Mouse (Mus musculus) heart, adult 2 months (tissue): ENCODE measurements around the gene Reln. TPM values are rescaled to one million over a fixed set of nuclear protein-coding genes. Genes with fewer than 3 reads are reported as not detected.

Experiments used
- DNase-seq, 2 experiments: peaks; one replicate each; pipeline ENCODE4 v3.0.0; 2021
- H3K27ac ChIP-seq: fragments of 200-600 bp; 2 replicates; pipeline ENCODE4 v1.8.1; 2022
- H3K27me3 ChIP-seq: fragments of 200-500 bp; 2 replicates; pipeline ENCODE4 v1.6.1; 2012; ENCODE audit warnings: mild to moderate bottlenecking, low read length, inconsistent platforms, mixed read lengths; ENCODE audit not compliant: control insufficient read depth, insufficient read depth
- H3K36me3 ChIP-seq: fragments of 200-500 bp; 2 replicates; pipeline ENCODE4 v1.6.1; 2012; ENCODE audit warnings: low read length, inconsistent platforms; ENCODE audit not compliant: control insufficient read depth, insufficient read depth
- H3K4me1 ChIP-seq: fragments of 200-500 bp; 2 replicates; pipeline ENCODE4 v1.6.1; 2011; ENCODE audit warnings: low read length; ENCODE audit not compliant: control insufficient read depth, insufficient read depth
- H3K4me3 ChIP-seq: fragments of 200-600 bp; 2 replicates; pipeline ENCODE4 v1.8.1; 2022
- H3K79me2 ChIP-seq: fragments of 200-500 bp; replicated peaks from 2 replicates; pipeline ENCODE4 v1.6.1; 2012; ENCODE audit warnings: mild to moderate bottlenecking, inconsistent platforms, low read length, moderate library complexity, mixed read lengths; ENCODE audit not compliant: control insufficient read depth, insufficient read depth
- H3K9ac ChIP-seq: fragments of 200-500 bp; 2 replicates; pipeline ENCODE4 v1.6.1; 2012; ENCODE audit warnings: low read depth, mild to moderate bottlenecking, control low read depth, inconsistent platforms, low read length, mixed read lengths
- CTCF ChIP-seq: fragments of 200-600 bp; IDR thresholded peaks from 2 replicates; pipeline ENCODE4 v1.8.1; 2022; ENCODE audit warnings: antibody characterized with exemption, mild to moderate bottlenecking, moderate library complexity
- EP300 ChIP-seq: fragments of 200-500 bp; IDR thresholded peaks from 2 replicates; pipeline ENCODE4 v1.6.1; 2011; ENCODE audit warnings: low read depth, low read length, control low read depth; ENCODE audit not compliant: insufficient read depth
- POLR2A ChIP-seq: fragments of 200-500 bp; IDR thresholded peaks from 2 replicates; pipeline ENCODE4 v1.6.1; 2011; ENCODE audit warnings: mild to moderate bottlenecking, low read depth, low read length, control low read depth; ENCODE audit not compliant: insufficient read depth
- WGBS: fragments of 180-500 bp; shearing (Covaris S2); methylation state at CpG from one replicate; pipeline ENCODE4 v1.1.7; 2018; 5-methylcytosine and 5-hydroxymethylcytosine counted together
- intact Hi-C: fragments of 180-260 bp; cut with DNase I; formaldehyde crosslinking; loops from one replicate; pipeline ENCODE4 v1.15.1; 2025
- polyA plus RNA-seq: library from polyadenylated mRNA; depleted of rRNA; stranded (reverse); fragments of >200 nt; gene quantifications from 2 replicates; pipeline ENCODE4 v1.2.3, GENCODE M21; 2012
- total RNA-seq, 2 experiments: library from RNA; stranded (reverse); gene quantifications; 2 replicates each; pipeline ENCODE4 v1.2.3; 2021

Reln gene
- total and polyA plus RNA-seq, 3 experiments, result 2.6 to 4.0 (median 2.6) TPM

GRCm38 (mm10) chr5:22141821-22142220 is 202.7 kb downstream of the Reln start:
- no peak for TF ChIP-seq POLR2A
- no peak for TF ChIP-seq CTCF
- TF ChIP-seq EP300, result no peak
- H3K27ac ChIP-seq, result no peak overlapping the region
- H3K27me3 ChIP-seq, result no peaks in the 10 kb centered on the region
- no peaks in the 10 kb centered on the region for H3K36me3 ChIP-seq
- WGBS, result 59% methylated on average over 4 of the region's 4 CpGs
- H3K9ac ChIP-seq, result no peak overlapping the region
- H3K79me2 ChIP-seq, result no peaks in the 10 kb centered on the region
- H3K4me1 ChIP-seq, result no peaks in the 10 kb centered on the region
- H3K4me3 ChIP-seq, result no peak overlapping the region
- no peak for DNase-seq
- intact Hi-C loops, result no loop called here

- Histone ChIP-seq H3K27me3 (no peaks in the 10 kb centered on the region), H3K79me2 (no peaks in the 10 kb centered on the region), H3K4me1 (no peaks in the 10 kb centered on the region), H3K36me3 (no peaks in the 10 kb centered on the region), H3K9ac (no peak overlapping the region), H3K27ac (no peak overlapping the region), H3K4me3 (no peak overlapping the region)
- TF ChIP-seq EP300 (no peak), POLR2A (no peak), CTCF (no peak)
- DNase-seq, result no peak
- intact Hi-C loops, result no loop called here
- WGBS, result 68% methylated on average over 2 of the region's 2 CpGs
Observed at GRCm38 (mm10) chr5:22139015-22139414, 205.5 kb downstream of the Reln start.

GRCm38 (mm10) chr5:22134402-22134801 is 210.1 kb downstream of the Reln start:
- H3K9ac ChIP-seq, result no peak overlapping the region
- WGBS, result 68% methylated on average over 9 of the region's 9 CpGs

GRCm38 (mm10) chr5:22131730-22132522 is 212.6 kb downstream of the Reln start:
- Histone ChIP-seq H3K27me3 (no peaks in the 10 kb centered on the region), H3K4me1 (no peaks in the 10 kb centered on the region), H3K9ac (no peak overlapping the region), H3K27ac (no peak overlapping the region), H3K36me3 (no peaks in the 10 kb centered on the region), H3K79me2 (no peaks in the 10 kb centered on the region), H3K4me3 (no peak overlapping the region)
- DNase-seq, result no peak
- intact Hi-C loops, result no loop called here
- 63% methylated on average over 5 of the region's 5 CpGs for WGBS
- no peak for TF ChIP-seq EP300
- no peak for TF ChIP-seq POLR2A
- TF ChIP-seq CTCF, result no peak

More at GRCm38 (mm10) chr5:22134402-22134801, 210.1 kb downstream of the Reln start:
- Histone ChIP-seq H3K4me1 (no peaks in the 10 kb centered on the region), H3K27me3 (no peaks in the 10 kb centered on the region), H3K36me3 (no peaks in the 10 kb centered on the region), H3K4me3 (no peak overlapping the region), H3K79me2 (no peaks in the 10 kb centered on the region), H3K27ac (no peak overlapping the region)
- TF ChIP-seq EP300, result no peak
- no peak for TF ChIP-seq CTCF
- no peak for TF ChIP-seq POLR2A
- DNase-seq, result no peak
- intact Hi-C loops, result no loop called here

- no peak for DNase-seq
- Histone ChIP-seq H3K27me3 (no peaks in the 10 kb centered on the region), H3K9ac (no peak overlapping the region), H3K4me3 (no peak overlapping the region), H3K79me2 (no peaks in the 10 kb centered on the region), H3K36me3 (no peaks in the 10 kb centered on the region), H3K27ac (no peak overlapping the region), H3K4me1 (no peaks in the 10 kb centered on the region)
- TF ChIP-seq POLR2A (no peak), EP300 (no peak), CTCF (no peak)
- intact Hi-C loops, result no loop called here
Observed at GRCm38 (mm10) chr5:22127583-22127982, 216.9 kb downstream of the Reln start.

- intact Hi-C loops, result no loop called here
- Histone ChIP-seq H3K27ac (no peak overlapping the region), H3K79me2 (no peaks in the 10 kb centered on the region), H3K9ac (no peak overlapping the region), H3K36me3 (no peaks in the 10 kb centered on the region), H3K27me3 (no peaks in the 10 kb centered on the region), H3K4me1 (no peaks in the 10 kb centered on the region; the same call in 1 of the 2 replicates), H3K4me3 (no peak overlapping the region)
- WGBS, result 28% methylated on average over 1 of the region's 1 CpGs
- TF ChIP-seq EP300 (no peak), POLR2A (no peak), CTCF (no peak)
- no peak for DNase-seq
Observed at GRCm38 (mm10) chr5:22119296-22119695, 225.2 kb downstream of the Reln start.
